Mouse (Mus musculus) forebrain, embryonic 12.5 days (tissue): Measurements from ENCODE around the gene Izumo2. TPM values are rescaled to one million over a fixed set of nuclear protein-coding genes. Genes with fewer than 3 reads are reported as not detected.
A peak's percentile ranks its signal among the peaks of the same experiment; 100 is the strongest.

Experiments
- ATAC-seq: fragments of 200-750 bp; cut with Nextera tagmentation; 2 replicates; pipeline ENCODE4 v1.8.0; 2017; ENCODE audit warnings: moderate TSS enrichment; ENCODE audit not compliant: low FRiP score
- H3K27ac ChIP-seq: fragments of 300-500 bp; sonication (generic); 2 replicates; pipeline ENCODE4 v1.5.1; 2016; ENCODE audit warnings: mild to moderate bottlenecking
- H3K27me3 ChIP-seq: fragments of 300-500 bp; sonication (generic); 2 replicates; pipeline ENCODE4 v1.6.1; 2016; ENCODE audit warnings: mild to moderate bottlenecking
- H3K36me3 ChIP-seq: fragments of 300-500 bp; sonication (generic); replicated peaks from 2 replicates; pipeline ENCODE4 v1.6.1; 2016; ENCODE audit warnings: mild to moderate bottlenecking
- H3K4me1 ChIP-seq: fragments of 300-500 bp; sonication (generic); 2 replicates; pipeline ENCODE4 v1.6.1; 2016
- H3K4me2 ChIP-seq: fragments of 300-500 bp; sonication (generic); 2 replicates; pipeline ENCODE4 v1.6.1; 2016; ENCODE audit warnings: mild to moderate bottlenecking, moderate library complexity
- H3K4me3 ChIP-seq: fragments of 300-500 bp; sonication (generic); replicated peaks from 2 replicates; pipeline ENCODE4 v1.5.1; 2016; ENCODE audit warnings: mild to moderate bottlenecking
- H3K9ac ChIP-seq: fragments of 300-500 bp; sonication (generic); 2 replicates; pipeline ENCODE4 v1.6.1; 2016; ENCODE audit warnings: mild to moderate bottlenecking
- H3K9me3 ChIP-seq: fragments of 300-500 bp; sonication (generic); 2 replicates; pipeline ENCODE4 v1.6.1; 2016
- WGBS: fragments of 180-500 bp; shearing (Covaris S2); methylation state at CpG from one replicate; pipeline ENCODE4 v1.1.7; 2016; 5-methylcytosine and 5-hydroxymethylcytosine counted together
- polyA plus RNA-seq: library from polyadenylated mRNA; unstranded; fragments of >200 nt; fragmentation: Nextera tagmentation; extraction: Ambion mirVana; gene quantifications from 2 replicates; pipeline ENCODE4 v1.2.1, GENCODE M21; 2016

Gene Izumo2
- polyA plus RNA-seq, 1 experiment from 2014 or later: not detected

GRCm38 (mm10) chr7:44676126-44676525 is 32.4 kb upstream of the Izumo2 start:
- no peak overlapping the region for H3K4me2 ChIP-seq
- WGBS: 54% methylated on average over 4 of the region's 4 CpGs
- peaks cover 12% of the 10 kb centered on the region for H3K27me3 ChIP-seq
- H3K9ac ChIP-seq: no peak overlapping the region
- no peak overlapping the region for H3K27ac ChIP-seq
- no peaks in the 10 kb centered on the region for H3K36me3 ChIP-seq
- H3K9me3 ChIP-seq: peaks cover 5% of the 10 kb centered on the region; the same call in 1 of the 2 replicates
- ATAC-seq: no peak
- H3K4me3 ChIP-seq: no peak overlapping the region
- peaks cover 7% of the 10 kb centered on the region for H3K4me1 ChIP-seq

GRCm38 (mm10) chr7:44676611-44677010 is 31.9 kb upstream of the Izumo2 start:
- WGBS: 52% methylated on average over 2 of the region's 2 CpGs
- Histone ChIP-seq H3K4me1 (peaks cover 2% of the 10 kb centered on the region; the same call in 1 of the 2 replicates), H3K27ac (no peak overlapping the region), H3K4me3 (no peak overlapping the region), H3K9me3 (peaks cover 5% of the 10 kb centered on the region; the same call in 1 of the 2 replicates), H3K4me2 (no peak overlapping the region), H3K27me3 (peaks cover 12% of the 10 kb centered on the region), H3K9ac (no peak overlapping the region), H3K36me3 (no peaks in the 10 kb centered on the region)
- no peak for ATAC-seq

- WGBS: 86% methylated on average over 8 of the region's 8 CpGs
- H3K4me2 ChIP-seq: no peak overlapping the region
These were observed 24.9 kb upstream of the Izumo2 start for GRCm38 (mm10) chr7:44683656-44684055.

GRCm38 (mm10) chr7:44685531-44686402 is 22.8 kb upstream of the Izumo2 start:
- Histone ChIP-seq H3K4me3 (no peak overlapping the region), H3K4me1 (peaks cover 7% of the 10 kb centered on the region; the same call in 1 of the 2 replicates), H3K36me3 (no peaks in the 10 kb centered on the region), H3K27ac (peak overlapping the region; percentile 13; the same call in 1 of the 2 replicates), H3K27me3 (no peaks in the 10 kb centered on the region), H3K4me2 (no peak overlapping the region), H3K9me3 (no peaks in the 10 kb centered on the region; the same call in 1 of the 2 replicates), H3K9ac (no peak overlapping the region)
- 65% methylated on average over 17 of the region's 17 CpGs for WGBS
- 0 out of 2 replicates have a peak, but pooled peaks have one; percentile 33 for ATAC-seq

More at GRCm38 (mm10) chr7:44683656-44684055, 24.9 kb upstream of the Izumo2 start:
- Histone ChIP-seq H3K4me3 (no peak overlapping the region), H3K36me3 (no peaks in the 10 kb centered on the region), H3K27ac (no peak overlapping the region), H3K9ac (no peak overlapping the region), H3K4me1 (peaks cover 7% of the 10 kb centered on the region; the same call in 1 of the 2 replicates), H3K9me3 (no peaks in the 10 kb centered on the region; the same call in 1 of the 2 replicates), H3K27me3 (no peaks in the 10 kb centered on the region)
- ATAC-seq: no peak

- H3K4me2 ChIP-seq: no peak overlapping the region
- 68% methylated on average over 3 of the region's 3 CpGs for WGBS
- no peaks in the 10 kb centered on the region for H3K9me3 ChIP-seq
- H3K4me1 ChIP-seq: peaks cover 7% of the 10 kb centered on the region; the same call in 1 of the 2 replicates
- no peaks in the 10 kb centered on the region for H3K27me3 ChIP-seq
- no peaks in the 10 kb centered on the region for H3K36me3 ChIP-seq
- no peak overlapping the region for H3K27ac ChIP-seq
- H3K4me3 ChIP-seq: no peak overlapping the region
- H3K9ac ChIP-seq: no peak overlapping the region
- ATAC-seq: no peak
These were observed 19.7 kb upstream of the Izumo2 start for GRCm38 (mm10) chr7:44688890-44689289.

GRCm38 (mm10) chr7:44689331-44689730 is 19.2 kb upstream of the Izumo2 start:
- WGBS: 92% methylated on average over 7 of the region's 7 CpGs
- H3K27ac ChIP-seq: no peak overlapping the region
- peaks cover 7% of the 10 kb centered on the region; the same call in 1 of the 2 replicates for H3K4me1 ChIP-seq
- H3K4me3 ChIP-seq: no peak overlapping the region
- no peaks in the 10 kb centered on the region for H3K36me3 ChIP-seq
- no peak overlapping the region for H3K9ac ChIP-seq
- H3K9me3 ChIP-seq: no peaks in the 10 kb centered on the region
- ATAC-seq: no peak
- no peak overlapping the region for H3K4me2 ChIP-seq
- no peaks in the 10 kb centered on the region for H3K27me3 ChIP-seq

- ATAC-seq: no peak
- Histone ChIP-seq H3K4me1 (peaks cover 8% of the 10 kb centered on the region; the same call in 1 of the 2 replicates), H3K9me3 (no peaks in the 10 kb centered on the region), H3K27ac (no peak overlapping the region), H3K9ac (no peak overlapping the region), H3K4me3 (no peak overlapping the region), H3K27me3 (peaks cover 14% of the 10 kb centered on the region; the same call in 1 of the 2 replicates), H3K36me3 (no peaks in the 10 kb centered on the region), H3K4me2 (no peak overlapping the region)
- WGBS: 82% methylated on average over 10 of the region's 10 CpGs
These were observed 14.9 kb upstream of the Izumo2 start for GRCm38 (mm10) chr7:44693427-44694175.

- Histone ChIP-seq H3K27ac (no peak overlapping the region), H3K4me1 (peaks cover 8% of the 10 kb centered on the region; the same call in 1 of the 2 replicates), H3K36me3 (no peaks in the 10 kb centered on the region), H3K9ac (no peak overlapping the region), H3K27me3 (peaks cover 14% of the 10 kb centered on the region; the same call in 1 of the 2 replicates), H3K9me3 (no peaks in the 10 kb centered on the region), H3K4me2 (no peak overlapping the region), H3K4me3 (no peak overlapping the region)
- ATAC-seq: no peak
- WGBS: 91% methylated on average over 4 of the region's 4 CpGs
These were observed 13.3 kb upstream of the Izumo2 start for GRCm38 (mm10) chr7:44695223-44695622.

- WGBS: 18% methylated on average over 20 of the region's 20 CpGs
- Histone ChIP-seq H3K36me3 (no peaks in the 10 kb centered on the region), H3K4me2 (no peak overlapping the region), H3K9me3 (no peaks in the 10 kb centered on the region), H3K4me3 (no peak overlapping the region), H3K9ac (no peak overlapping the region), H3K27ac (no peak overlapping the region), H3K27me3 (peaks cover 14% of the 10 kb centered on the region; the same call in 1 of the 2 replicates), H3K4me1 (peaks cover 8% of the 10 kb centered on the region; the same call in 1 of the 2 replicates)
- ATAC-seq: no peak
These were observed 11.3 kb upstream of the Izumo2 start for GRCm38 (mm10) chr7:44697191-44697710.

- H3K4me3 ChIP-seq: no peak overlapping the region
- peaks cover 14% of the 10 kb centered on the region; the same call in 1 of the 2 replicates for H3K27me3 ChIP-seq
- no peaks in the 10 kb centered on the region for H3K36me3 ChIP-seq
- no peaks in the 10 kb centered on the region for H3K9me3 ChIP-seq
- peaks cover 8% of the 10 kb centered on the region; the same call in 1 of the 2 replicates for H3K4me1 ChIP-seq
- no peak overlapping the region for H3K4me2 ChIP-seq
- no peak overlapping the region for H3K27ac ChIP-seq
- no peak overlapping the region for H3K9ac ChIP-seq
- ATAC-seq: no peak
- 73% methylated on average over 7 of the region's 7 CpGs for WGBS
These were observed 10.6 kb upstream of the Izumo2 start for GRCm38 (mm10) chr7:44697980-44698379.

GRCm38 (mm10) chr7:44701921-44702320 is 6.6 kb upstream of the Izumo2 start:
- peaks cover 5% of the 10 kb centered on the region; the same call in 1 of the 2 replicates for H3K27me3 ChIP-seq
- H3K4me2 ChIP-seq: no peak overlapping the region
- ATAC-seq: peak; percentile 70
- no peaks in the 10 kb centered on the region; the same call in 1 of the 2 replicates for H3K9me3 ChIP-seq
- WGBS: 6% methylated on average over 6 of the region's 6 CpGs
- H3K4me3 ChIP-seq: no peak overlapping the region
- H3K4me1 ChIP-seq: peaks cover 8% of the 10 kb centered on the region; the same call in 1 of the 2 replicates
- no peak overlapping the region for H3K27ac ChIP-seq
- no peaks in the 10 kb centered on the region for H3K36me3 ChIP-seq
- H3K9ac ChIP-seq: no peak overlapping the region

- H3K4me3 ChIP-seq: no peak overlapping the region
- WGBS: 84% methylated on average over 8 of the region's 8 CpGs
- H3K4me1 ChIP-seq: no peaks in the 10 kb centered on the region; the same call in 1 of the 2 replicates
- H3K4me2 ChIP-seq: no peak overlapping the region
- H3K27ac ChIP-seq: no peak overlapping the region
- H3K36me3 ChIP-seq: no peaks in the 10 kb centered on the region
- no peaks in the 10 kb centered on the region; the same call in 1 of the 2 replicates for H3K9me3 ChIP-seq
- no peak for ATAC-seq
- H3K27me3 ChIP-seq: no peaks in the 10 kb centered on the region
- H3K9ac ChIP-seq: no peak overlapping the region
These were observed 5.6 kb upstream of the Izumo2 start for GRCm38 (mm10) chr7:44702985-44703384.
